Mouse (Mus musculus) v-Abl transformed pro-B cells (cell line): Measurements from ENCODE around the gene Fam193a.

Source experiments
- in situ Hi-C, 2 experiments: fragments of 400-800 bp; cut with MboI; formaldehyde crosslinking; loops; one replicate each; pipeline ENCODE4 v1.15.1; 2025; ENCODE audit not compliant: unreplicated experiment in 2 of 2

Fam193a gene

DNA sequence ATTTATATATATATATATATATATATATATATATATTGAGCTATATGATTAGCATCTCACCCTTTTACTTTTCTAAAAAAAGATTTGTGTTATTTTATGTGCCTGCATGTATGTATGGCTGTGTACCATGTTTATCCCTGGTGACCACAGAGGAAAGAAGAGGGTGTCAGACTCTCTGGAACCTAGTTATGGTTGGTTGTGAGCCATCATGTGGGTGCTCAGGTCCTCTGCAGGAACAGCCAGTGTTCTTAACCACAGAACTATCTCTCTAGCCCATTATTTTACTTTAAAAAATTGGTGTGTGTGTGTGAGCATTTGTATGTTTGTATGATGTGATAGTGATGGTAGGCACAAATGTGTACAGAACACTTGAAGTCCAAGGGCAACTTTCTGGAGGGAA is 9.1 kb downstream of the Fam193a start:
- in situ Hi-C loops: no loop called here

DNA sequence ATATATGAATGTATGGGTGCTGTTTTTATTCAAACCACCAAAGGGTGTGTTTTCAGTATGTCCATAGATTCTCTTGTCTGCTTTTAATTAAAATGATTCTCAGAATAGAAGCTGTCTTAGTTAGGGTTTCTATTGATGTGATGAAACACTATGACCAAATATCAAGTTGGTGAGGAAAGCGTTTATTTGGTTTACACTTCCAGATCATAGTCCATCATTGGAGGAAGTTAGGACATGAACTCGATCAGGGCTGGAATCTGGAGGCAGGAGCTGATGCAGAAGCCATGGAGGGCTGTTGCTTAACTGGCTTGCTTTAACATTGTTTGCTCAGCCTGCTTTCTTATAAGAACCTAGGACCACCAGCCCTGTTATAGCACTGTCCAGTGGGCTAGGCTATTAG is 12.0 kb downstream of the Fam193a start:
- in situ Hi-C loops: no loop called here

DNA sequence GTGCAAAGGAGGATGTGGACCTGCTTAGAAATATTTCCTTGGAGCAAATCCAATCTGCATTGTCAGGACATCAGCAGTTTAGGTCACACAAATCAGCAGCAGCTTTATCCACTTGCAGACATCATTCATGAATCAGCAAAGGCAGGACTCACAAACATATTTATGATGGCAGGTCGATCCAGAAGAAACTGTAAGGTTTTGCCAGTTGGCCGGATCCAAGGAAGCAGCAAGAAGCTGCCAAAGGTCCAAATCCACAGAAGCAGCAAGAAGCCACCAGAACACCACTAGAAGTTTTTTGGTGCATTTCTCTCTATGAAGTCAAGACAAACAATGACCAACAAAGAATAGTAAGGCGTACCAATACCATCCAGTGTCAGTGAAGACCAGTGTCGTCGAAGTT is 15.9 kb downstream of the Fam193a start:
- in situ Hi-C loops: no loop called here

DNA sequence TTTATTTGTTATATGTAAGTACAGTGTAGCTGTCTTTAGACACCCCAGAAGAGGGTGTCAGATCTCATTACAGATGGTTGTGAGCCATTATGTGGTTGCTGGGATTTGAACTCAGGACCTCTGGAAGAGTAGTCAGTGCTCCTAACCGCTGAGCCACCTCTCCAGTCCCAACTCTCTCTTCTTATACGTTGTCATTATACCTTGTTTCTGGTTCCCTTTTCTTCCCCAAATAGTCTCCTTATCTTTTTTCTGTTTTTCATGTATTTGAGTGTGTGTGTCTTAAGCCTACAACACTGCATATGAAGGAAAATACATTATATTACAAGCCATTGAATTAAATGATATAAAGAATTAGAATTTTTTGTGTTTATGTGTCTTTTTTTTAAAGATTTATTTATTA is 17.0 kb downstream of the Fam193a start:
- in situ Hi-C loops: no loop called here

DNA sequence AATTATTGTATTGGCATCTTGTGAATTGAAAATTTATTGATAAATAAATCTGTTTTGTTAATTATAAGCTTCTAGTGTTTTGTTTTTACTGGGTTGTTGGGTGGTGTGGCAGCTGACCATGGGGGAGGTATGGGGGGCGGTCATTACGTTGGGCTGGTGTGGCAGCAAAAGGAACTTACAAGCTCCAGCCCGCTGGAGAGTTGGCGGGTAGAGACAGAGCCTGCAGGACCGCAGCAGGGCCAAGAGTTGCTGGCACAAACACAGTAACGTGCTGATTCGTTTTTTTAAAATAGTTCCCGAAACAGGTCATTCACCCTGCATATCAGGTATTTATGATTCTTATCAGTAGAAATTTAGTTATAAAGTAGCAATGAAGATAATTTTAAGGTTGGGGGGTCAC is 23.5 kb downstream of the Fam193a start:
- in situ Hi-C loops: no loop called here

DNA sequence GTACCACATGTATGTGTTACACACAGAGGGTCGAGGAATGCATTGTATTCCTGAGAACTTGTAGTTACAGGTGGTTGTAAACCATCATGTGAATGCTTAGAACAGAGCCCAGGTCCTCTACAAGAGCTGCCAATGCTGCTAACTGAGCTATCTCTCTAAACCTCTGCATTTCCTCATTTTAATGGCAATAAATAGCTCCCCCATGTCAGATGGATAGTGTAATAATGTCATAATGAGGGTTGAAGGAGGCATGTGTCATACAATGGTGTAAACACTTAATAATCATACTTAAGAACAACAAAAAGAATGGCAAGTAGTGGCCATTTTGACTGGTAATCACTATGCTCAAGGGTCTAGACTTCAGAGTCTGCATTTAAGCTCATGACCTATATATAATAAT is 25.6 kb downstream of the Fam193a start:
- in situ Hi-C loops: no loop called here

DNA sequence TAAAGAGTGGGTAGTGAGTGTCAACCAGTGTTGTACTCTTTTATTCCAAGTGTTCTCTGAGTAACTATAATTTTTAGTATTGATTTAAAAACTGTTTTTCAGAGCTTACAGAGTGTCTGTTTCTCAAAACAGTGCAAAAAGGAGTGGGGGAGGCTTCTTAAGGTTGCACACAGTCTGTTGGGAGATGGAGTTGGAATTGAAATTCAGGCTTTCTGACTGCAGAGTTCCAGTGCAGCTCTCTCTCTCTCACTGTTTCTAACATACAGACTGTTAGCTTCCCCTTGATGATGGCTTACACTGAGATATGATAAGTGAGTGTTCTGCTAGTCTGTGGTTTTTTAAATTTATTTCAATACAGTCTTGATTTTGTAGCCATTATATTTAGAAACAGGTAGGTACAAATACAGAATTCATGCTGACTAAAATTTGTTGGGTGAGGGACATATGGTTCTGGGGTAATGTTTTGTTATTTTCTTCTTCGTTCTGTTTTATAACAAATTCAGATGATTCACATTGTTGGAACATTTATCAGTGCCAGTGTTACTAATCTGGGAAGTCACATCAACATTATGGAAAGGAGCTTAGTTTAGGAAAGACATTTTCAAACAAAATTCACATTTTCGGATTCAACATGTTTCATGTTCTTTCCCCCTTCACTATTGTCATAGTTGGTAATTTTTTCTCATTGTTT is 26.3 kb downstream of the Fam193a start:
- in situ Hi-C loops: no loop called here

DNA sequence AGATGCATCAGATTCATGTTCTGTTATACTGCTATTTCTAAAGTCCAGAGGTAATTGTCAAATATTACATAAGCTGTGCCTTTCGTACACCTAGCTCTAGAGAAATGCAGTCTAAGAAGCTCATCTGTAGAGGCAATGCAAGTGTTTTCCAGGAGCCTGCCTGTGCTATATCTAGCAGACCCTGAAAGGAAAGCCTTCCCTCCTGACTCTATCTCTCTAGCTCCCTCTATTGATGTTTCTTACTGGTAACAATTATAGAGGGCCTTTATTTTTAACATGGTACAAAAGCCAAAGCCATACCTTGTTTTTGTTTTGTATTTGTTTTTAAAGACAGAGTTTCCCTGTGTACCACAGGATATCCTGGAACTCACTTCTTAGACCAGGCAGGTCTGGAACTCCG is 28.1 kb downstream of the Fam193a start:
- in situ Hi-C loops: no loop called here

DNA sequence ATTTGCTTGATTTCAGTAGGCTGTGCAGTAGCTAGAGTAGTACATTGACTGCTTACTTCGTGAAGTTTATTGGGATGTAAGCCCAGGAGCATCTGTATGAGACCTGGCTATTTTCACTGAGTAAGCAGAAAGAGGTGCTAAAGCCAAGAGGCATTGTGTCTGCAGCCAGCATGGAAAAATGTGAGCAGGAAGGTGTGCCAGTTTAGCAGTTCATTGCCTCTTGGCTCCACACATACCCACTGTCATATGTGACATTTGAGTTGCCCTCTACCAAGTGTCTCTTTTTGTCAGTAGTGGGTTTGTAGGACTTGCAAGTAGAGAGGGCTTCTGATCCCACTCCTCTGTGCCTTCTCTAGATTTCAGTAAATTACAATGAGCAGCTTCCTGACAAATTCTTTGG is 28.6 kb downstream of the Fam193a start:
- in situ Hi-C loops: no loop called here

DNA sequence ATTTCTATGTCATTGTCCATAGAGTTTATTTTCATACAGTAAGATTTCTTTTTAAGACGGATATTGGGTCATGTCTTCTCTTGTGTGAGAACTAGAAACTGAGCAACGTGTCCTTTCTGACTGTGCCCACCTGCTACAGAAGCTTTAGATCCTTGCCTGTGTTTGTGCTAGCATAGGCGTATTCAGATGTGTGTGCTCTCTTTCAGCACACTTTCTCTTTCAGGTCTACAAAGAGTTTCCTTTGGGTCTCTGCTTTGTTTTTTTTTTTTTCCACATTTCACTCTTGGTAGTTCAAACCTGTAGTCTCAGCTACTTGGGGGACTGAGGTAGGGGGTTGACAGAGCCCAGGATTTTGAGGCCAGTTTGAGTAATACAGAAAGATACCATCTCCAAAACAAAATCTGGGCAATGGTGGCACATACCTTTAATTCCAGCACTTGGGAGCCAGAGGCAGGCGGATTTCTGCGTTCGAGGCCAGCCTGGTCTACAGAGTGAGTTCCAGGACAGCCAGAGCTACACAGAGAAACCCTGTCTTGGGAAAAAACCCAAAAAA is 37.7 kb downstream of the Fam193a start:
- in situ Hi-C loops: no loop called here

DNA sequence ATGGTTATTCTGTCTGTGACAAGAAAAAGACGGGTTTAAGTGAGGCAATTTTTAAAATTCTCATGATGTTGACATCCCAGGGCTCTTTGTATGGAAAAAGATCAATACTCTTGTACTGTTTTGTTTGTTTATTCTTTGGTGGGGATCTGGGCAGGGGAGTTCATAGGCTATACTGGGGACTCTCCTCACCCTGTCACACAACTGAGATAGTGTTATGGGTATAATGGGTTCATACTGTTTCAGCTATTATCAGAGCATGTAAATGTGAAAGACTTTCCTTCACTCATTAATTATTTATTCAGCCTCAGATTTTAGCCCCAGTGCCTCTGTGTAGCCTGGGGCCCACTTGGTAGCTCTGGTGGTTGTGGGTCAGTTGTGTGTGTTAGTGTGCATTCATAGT is 39.3 kb downstream of the Fam193a start:
- in situ Hi-C loops: no loop called here

DNA sequence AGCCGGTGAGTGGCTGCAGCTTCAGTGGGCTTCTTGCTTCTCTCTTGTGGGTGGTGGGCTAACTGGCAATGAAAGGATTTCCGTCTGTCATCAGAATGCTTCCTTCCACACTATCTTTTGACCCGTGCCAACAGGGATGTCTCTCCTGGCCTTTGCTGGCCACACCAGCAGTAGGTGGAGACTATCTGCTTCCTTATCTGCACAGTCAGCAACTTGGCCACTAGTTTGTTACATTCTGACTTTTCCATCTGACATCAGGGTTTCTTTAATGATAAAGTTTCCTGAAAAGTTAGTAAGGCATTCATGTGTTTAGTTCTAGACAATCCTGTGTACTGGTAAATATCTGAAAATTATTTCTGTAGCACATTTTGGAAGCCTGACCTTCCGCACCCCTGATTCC is 41.1 kb downstream of the Fam193a start:
- in situ Hi-C loops: no loop called here

DNA sequence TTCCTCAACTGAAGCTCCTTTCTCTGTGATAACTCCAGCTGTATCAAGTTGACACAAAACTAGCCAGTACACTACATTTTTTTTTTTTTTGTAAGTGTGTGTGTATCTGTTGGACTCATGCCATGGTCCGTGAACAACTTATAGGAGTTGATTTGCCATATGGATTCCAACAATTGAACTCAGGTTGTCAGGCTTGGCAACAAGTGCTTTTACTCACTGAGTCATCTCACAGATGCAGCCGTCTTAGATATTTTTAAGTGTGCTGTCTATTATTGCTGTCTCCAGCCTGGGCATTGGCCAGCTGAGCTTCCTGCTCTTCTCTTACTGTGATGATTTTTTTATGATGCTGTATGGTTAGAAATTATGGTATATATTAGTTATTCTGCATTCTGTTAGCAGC is 44.2 kb downstream of the Fam193a start:
- in situ Hi-C loops: no loop called here

DNA sequence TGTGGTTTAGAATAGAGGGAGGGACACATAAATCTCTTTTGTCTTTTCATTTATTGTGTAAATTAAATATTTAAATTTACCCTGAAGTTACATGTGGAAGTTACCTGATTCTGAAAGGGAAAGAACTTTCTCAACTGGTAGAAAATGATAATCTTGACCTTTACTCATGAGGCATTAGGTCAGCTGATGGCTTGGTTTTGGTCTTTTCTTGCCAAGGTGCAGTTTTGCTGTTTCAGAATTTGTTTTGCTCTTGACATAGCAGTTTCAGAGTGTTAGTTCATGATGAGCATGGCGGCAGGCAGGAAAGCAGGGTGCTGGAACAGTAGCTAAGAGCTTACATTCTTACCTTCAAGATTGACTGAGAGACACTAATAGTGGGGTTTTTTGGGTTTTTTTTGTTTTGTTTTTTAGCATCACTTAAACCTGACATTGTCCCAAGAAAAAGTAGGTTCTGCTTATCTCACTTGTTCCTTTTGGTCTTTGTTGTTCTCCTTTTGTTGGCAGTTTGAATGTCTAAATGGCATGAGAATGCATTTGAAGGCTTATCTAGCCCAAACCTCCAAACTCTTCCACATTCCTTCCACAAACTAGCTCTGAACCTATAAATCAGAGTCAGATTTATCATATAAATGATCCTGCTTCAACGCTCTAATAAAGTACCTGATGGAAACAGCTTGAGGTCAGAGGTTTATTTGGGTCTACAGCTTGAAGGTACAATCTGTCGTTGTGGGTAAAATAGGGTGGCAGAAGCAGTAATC is 47.7 kb downstream of the Fam193a start:
- in situ Hi-C loops: no loop called here

DNA sequence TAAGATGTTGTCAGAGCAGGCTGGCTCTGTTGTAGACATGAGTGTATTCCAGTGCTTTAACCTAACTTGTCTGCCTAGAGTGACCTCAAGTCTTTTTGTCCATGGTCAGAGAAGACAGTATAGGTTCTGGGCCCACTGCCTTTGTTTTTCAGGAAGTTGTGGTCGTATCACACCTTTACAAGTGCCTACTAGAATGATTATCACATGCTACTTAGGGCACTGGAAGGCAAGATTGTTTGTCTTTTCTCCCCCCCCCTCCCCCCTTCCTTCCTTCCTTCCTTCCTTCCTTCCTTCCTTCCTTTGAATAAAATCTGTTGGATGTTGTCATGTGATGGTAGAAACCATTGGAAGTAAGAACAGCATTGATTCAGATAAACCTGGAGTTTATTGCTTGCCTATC is 49.5 kb downstream of the Fam193a start:
- in situ Hi-C loops: no loop called here

DNA sequence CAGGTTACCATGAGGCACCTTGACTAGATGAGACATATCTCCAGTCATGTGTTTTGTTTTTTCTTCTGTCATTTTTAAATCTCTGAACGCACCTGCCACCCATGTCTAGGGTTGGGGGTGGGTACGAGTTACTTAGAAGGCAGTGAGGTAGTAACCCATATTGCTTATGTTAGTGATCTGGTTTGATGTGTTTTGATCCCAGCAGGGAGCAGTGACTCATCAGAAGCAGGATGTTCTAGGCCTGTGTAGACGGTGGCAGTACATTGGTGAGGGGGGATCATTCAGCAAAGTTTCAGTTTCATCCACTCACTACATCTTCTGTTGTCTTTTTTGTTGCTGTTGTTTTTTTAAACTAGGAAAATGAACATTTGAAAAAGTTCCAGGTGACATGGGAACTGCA is 61.0 kb downstream of the Fam193a start:
- in situ Hi-C loops: no loop called here

DNA sequence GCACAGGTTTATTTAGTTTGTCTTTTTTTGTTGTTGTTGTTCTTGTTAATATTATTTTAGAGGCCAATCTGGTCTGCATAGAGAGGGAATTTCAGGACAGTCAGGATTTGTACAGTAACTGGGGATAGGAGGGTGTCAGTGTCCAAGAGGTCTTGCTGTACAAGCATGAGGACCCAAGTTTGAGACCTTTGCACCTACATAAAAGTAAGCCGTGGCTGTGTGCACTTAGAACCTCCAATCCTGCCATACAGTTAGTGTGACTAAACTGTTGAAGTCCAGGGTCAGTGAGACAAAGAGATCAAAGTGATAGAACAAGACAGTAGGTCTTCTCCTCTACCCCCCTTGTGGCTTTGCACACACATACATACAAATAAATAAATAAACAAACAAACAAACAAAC is 64.1 kb downstream of the Fam193a start:
- in situ Hi-C loops: no loop called here

DNA sequence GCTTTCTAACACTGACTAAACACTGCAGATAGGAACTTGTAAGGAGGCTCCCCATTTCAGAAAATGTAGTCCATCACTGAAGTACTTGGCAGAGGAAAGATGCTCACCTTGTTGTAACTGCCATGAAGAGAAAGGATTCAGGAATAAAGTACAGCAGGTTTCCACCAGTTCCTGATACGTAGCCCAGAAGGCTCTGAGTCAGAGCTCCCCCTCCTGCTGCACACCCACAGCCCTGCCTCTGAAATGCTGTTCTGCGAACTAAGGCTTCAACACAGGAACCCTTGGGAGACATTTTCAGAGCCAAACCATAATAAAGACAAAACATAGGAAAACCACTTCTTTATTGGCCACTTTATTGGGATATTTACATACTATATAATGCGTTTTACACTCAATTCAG is 64.5 kb downstream of the Fam193a start:
- in situ Hi-C loops: no loop called here

DNA sequence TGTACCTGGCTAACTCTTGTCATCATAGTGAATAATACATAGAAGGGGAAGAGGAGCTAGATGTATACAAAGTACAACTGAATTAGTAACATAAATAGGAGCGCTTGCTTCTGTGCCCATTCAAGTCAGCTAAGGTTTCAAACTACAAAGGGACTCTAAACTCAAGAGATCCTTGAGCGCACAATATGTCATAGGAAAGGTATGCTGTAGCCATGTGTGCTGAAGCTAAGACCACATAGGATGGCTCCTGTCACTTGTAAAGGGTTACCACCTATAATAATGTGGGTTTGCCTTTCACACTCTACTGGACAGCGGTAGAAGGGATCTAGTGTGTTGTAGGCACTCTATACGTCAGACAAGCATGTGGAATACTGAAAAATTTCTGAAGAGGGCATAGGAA is 68.3 kb downstream of the Fam193a start:
- in situ Hi-C loops: no loop called here

DNA sequence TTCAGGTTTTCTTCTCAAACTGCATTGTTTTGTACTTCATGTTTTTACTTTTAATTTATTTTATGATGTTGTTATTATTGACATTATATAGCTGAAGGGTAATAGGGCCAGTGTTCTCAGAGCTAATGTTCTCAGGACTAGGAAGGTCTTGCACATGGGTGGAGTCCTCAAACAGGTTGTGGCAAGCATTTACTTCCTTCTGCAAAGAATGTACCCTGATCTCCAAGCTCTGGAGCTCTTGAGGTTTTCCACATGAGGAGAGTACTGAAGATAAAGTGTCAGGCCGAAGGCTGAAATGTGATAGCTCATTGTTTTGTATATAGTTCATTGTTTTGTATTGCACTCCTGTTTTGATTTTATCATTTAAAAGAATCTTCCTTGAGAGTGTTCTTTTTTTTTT is 68.9 kb downstream of the Fam193a start:
- in situ Hi-C loops: no loop called here

DNA sequence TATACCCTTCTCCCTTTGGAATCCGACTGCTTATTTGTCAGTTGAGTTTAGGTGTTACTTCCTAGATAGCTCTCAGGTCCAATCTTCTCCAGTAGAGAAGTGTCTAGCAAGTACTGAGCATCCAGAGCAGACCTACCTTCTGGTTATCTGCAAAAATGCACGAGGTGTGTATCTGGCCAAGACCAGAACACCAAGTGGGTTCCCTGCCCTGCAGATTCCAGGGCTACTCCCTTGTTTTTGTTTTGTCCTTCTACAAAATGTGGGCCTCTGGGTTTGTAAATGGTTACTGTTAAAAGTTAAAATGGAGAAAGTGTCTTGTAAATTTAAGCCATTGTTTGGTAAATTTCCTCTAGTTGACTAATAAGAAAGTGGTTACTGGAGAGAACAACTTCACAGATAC is 70.0 kb downstream of the Fam193a start:
- in situ Hi-C loops: no loop called here

DNA sequence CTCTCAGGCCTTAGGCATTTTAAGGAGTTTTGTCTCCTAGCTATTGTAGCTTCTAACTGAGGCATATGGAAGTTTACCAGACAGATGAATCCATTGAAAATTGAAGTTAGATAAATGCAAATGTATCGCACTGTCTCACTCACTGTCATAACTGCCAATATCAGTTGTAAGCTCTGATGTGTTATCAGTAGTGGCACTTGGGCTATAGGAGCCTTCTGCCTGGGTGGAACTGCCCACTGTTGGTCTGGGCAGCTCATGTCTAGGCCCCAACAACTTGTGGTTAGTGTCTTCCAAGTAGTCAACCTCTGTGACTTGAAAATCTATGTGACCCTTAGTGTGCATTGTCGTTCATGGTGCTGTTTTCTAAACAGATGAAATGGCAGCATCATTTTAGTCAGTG is 72.1 kb downstream of the Fam193a start:
- in situ Hi-C loops: no loop called here
